Mouse (Mus musculus): ENCODE results near the gene Ntm.

- no peak for TF ChIP-seq POLR2A (IDR thresholded peaks at IDR 0.05; ENCODE audit: control insufficient read depth in 1 of 2, insufficient read depth in 1 of 2, low read depth in 1 of 2, low read length in 2 of 2, poor library complexity in 1 of 2)
- TF ChIP-seq ETS1 (IDR thresholded peaks at IDR 0.05; ENCODE audit: low read depth, low read length): no peak
- no peak for TF ChIP-seq KAT2A (conservative IDR thresholded peaks at IDR 0.05; ENCODE audit: low read depth, low read length)
- TF ChIP-seq CTCF (IDR thresholded peaks at IDR 0.05 in 2 of 3, conservative IDR thresholded peaks at IDR 0.05 in 1 of 3; ENCODE audit: control insufficient read depth in 1 of 3, insufficient read depth in 1 of 3, low read depth in 2 of 3, low read length in 3 of 3, poor library complexity in 1 of 3, severe bottlenecking in 1 of 3): no peak
- no peak for TF ChIP-seq SIN3A (IDR thresholded peaks at IDR 0.05; ENCODE audit: low read length)
- TF ChIP-seq EP300 (IDR thresholded peaks at IDR 0.05; ENCODE audit: low read depth in 1 of 2, low read length in 2 of 2): no peak
- no peak for TF ChIP-seq CHD1 (IDR thresholded peaks at IDR 0.05; ENCODE audit: low read depth, low read length)
- no peak for TF ChIP-seq NELFE (IDR thresholded peaks at IDR 0.05; ENCODE audit: low read depth, low read length)
- no peak for TF ChIP-seq USF2 (IDR thresholded peaks at IDR 0.05; ENCODE audit: borderline replicate concordance in 1 of 2, insufficient read depth in 1 of 2, low read depth in 1 of 2, low read length in 2 of 2)
- TF ChIP-seq NRF1 (IDR thresholded peaks at IDR 0.05; ENCODE audit: insufficient read depth, low read depth, low read length, poor library complexity, severe bottlenecking): no peak
- no peak for TF ChIP-seq HCFC1 (IDR thresholded peaks at IDR 0.05; ENCODE audit: low read depth, low read length)
- TF ChIP-seq POLR2AphosphoS2 (IDR thresholded peaks at IDR 0.05; ENCODE audit: low read length): no peak
- no peak for TF ChIP-seq ELF1 (IDR thresholded peaks at IDR 0.05; ENCODE audit: low read depth, low read length)
Measured at GRCm38 (mm10) chr9:29612020-29612612, 350.8 kb downstream of the Ntm start.

Data from MEL (cell line).